Mouse (Mus musculus) mouse trophoblast stem cell (cell line): Measurements from ENCODE around the gene Olfr371.

Experiments
- in situ Hi-C, 2 experiments: fragments of 300-500 bp; cut with MseI, MboI; formaldehyde crosslinking; loops; 2 replicates in 1 of 2; 3 replicates in 1 of 2; pipeline ENCODE4 v1.15.1; 2025

Olfr371 gene

GRCm38 (mm10) chr8:85225688-85226087 is at the start of gene Olfr371:
Gene Olfr371, plus strand, starts transcription at chr8:85225988.
- in situ Hi-C loops: no loop called here

- in situ Hi-C loops: no loop called here
Observed at GRCm38 (mm10) chr8:85192346-85192745, 33.4 kb upstream of the Olfr371 start.

GRCm38 (mm10) chr8:85220220-85220619 is 5.6 kb upstream of the Olfr371 start:
- in situ Hi-C loops: no loop called here

GRCm38 (mm10) chr8:85220992-85221391 is 4.8 kb upstream of the Olfr371 start:
- in situ Hi-C loops: no loop called here

- in situ Hi-C loops: no loop called here
Observed at GRCm38 (mm10) chr8:85227297-85227696, 1.5 kb downstream of the Olfr371 start.
